Mouse (Mus musculus) central nervous system, embryonic 11.5 days (tissue): ENCODE results near the gene Ier3. TPM values are rescaled to one million over a fixed set of nuclear protein-coding genes. Genes with fewer than 3 reads are reported as not detected.

Experiments
- polyA plus RNA-seq: library from polyadenylated mRNA; depleted of rRNA; stranded (reverse); fragments of >200 nt; gene quantifications from 2 replicates; pipeline ENCODE4 v1.2.3, GENCODE M21; 2012; rRNA removed

Gene Ier3
- 2.3 and 3.8 TPM in 2 replicates for polyA plus RNA-seq

DNA sequence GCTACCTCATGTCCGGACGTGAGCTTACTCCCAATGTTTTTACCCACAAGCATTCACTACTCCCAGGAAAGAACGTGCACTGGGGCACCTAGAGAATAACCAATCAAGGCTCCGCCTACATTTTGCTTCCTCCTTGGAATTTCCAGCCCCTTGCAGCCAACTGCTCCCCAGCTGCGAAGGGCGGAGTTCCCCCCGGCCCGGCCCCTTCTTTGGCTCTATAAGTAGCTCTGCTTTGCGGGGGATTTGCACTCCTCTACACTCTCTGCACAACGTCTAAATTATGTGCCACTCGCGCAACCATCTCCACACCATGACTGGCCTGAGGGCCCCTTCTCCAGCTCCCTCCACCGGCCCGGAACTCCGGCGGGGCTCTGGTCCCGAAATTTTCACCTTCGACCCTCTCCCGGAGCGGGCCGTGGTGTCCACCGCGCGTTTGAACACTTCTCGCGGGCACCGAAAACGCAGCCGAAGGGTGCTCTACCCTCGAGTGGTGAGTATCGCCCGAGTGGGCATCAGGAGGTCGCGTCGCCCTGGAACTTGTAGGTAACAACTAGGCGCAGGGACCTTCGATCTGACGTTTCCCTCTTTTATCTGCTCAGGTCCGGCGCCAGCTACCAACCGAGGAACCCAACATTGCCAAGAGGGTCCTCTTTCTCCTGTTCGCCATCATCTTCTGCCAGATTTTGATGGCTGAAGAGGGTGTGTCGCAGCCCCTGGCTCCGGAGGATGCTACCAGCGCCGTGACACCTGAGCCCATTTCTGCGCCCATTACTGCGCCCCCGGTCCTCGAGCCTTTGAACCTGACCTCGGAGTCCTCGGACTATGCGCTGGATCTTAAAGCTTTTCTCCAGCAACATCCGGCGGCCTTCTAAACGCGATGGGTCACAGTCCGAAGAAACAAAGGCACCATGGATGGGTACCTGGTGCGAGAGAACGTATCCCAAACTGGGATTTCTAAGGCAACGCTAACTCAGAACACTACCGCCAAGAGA is at the start of gene Ier3:
Gene Ier3 (plus strand): TSS at position 246 of the 992 bp plus-strand sequence.

GRCm38 (mm10) chr17:35822964-35823937 is 1.8 kb downstream of the Ier3 start, which contains the start of gene Flot1:
Flot1 (plus strand) TSS chr17:35823230.

GRCm38 (mm10) chr17:35838122-35838544 is 16.6 kb downstream of the Ier3 start, which contains the start of gene Tubb5:
Tubb5 (minus strand) TSS chr17:35838306.

DNA sequence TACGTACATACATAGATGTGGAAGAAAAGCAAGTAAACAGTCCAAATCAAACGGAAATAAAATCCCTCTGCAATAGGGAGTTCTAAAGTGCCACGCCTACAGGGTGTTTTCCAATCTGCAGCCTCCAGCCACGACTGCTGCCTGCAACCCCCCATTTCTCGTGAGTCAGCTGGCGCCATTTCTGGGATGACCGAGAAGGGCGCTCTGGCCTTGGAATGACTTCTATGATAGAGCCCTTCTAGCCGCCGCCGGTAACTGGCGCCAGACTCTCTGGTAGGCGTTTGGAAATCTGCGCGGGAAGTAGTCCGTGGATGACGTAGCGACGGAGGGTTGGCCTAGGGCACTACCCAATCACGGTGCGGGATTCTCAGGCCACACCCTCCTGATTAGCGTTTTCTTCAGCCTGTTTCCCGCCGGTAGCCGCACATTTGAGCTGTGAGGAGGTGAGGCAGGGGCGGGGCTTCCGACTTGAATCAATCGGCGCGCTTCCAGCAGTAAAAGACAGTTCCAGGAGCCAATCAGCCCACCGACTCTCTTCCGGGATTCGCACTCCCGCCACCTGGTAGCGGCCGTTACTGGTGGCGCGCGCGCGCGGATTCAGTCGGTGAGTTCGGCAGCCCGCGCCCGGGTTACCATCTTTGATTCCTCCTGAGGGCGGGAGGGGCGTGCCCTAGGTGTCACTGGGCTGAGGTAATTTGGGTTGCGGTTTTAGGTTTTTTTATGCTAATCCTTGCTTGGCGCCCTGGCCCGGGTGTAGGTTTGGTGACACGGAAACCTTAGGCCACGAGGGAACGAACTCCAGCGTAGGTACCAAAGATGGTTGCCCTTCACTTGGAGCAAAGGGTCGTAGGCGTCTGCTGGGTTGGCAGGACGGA is 19.8 kb downstream of the Ier3 start, which contains the start of gene Mdc1:
Gene Mdc1 (plus strand): TSS at position 440 of the 875 bp plus-strand sequence.

GRCm38 (mm10) chr17:35861198-35861857 is 39.8 kb downstream of the Ier3 start, which contains the start of gene Nrm:
Nrm (plus strand) TSS chr17:35861318.

DNA sequence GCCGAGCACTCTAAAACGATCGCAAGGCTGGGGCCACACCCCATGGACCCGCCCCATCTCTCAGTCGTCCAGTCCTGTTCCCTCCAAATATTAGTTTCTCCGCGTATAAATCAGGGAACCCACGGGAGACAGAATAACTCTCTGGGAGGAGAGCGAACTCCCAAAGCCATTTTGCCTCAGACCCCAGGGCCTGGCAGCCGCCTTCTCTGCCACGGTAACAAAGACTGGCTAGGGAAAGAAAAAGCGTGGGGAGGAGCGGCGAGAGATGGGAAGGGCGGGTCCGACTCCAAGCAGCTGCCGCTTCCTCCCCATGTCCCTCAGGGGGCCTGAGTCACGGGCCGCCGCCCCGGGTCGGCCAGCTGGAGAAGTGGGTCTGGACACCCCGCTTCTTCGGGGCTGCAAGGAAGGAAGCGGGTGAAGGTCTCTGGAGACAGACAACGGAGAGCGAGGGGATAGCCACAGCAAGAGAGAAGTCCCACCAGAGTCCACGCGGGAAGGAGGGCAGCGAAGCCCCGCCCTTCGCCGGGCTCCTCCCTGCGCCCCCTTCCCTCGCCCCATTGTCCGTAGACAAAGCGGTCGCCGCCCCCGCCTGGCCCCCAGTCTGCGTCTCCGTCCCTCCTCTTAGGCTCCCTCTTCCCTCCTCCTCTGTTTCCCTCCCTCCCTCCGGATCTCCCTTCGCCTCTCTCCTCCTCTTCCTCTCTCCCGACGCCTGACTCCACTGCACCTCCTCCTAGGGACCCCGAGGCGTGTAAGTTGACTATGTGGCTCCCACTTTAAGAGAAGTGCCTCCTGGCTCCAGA is 44.2 kb downstream of the Ier3 start, which contains the start of gene Ppp1r18:
Gene Ppp1r18 (plus strand): TSS at position 113 of the 800 bp plus-strand sequence.

Other genes starting within 250 kb of the Ier3 start
- gene Sfta2, start 220.1 kb upstream of the Ier3 start, polyA plus RNA-seq: not detected in 2 replicates
- gene Gm9573, start 195.0 kb upstream of the Ier3 start, polyA plus RNA-seq: not detected in 2 replicates
- gene Mucl3, start 178.0 kb upstream of the Ier3 start, polyA plus RNA-seq: 0.08 and 0.16 TPM in 2 replicates
- 31.5 and 40.9 TPM in 2 replicates for gene Vars2, start 154.1 kb upstream of the Ier3 start, polyA plus RNA-seq
- gene Gtf2h4, start 147.9 kb upstream of the Ier3 start, polyA plus RNA-seq: 40.9 and 46.6 TPM in 2 replicates
- 85.4 and 116 TPM in 2 replicates for gene Ddr1, start 117.1 kb upstream of the Ier3 start, polyA plus RNA-seq
- 53.2 and 54.8 TPM in 2 replicates for gene Flot1, start 1.5 kb downstream of the Ier3 start, polyA plus RNA-seq
- 1,643 and 2,189 TPM in 2 replicates for gene Tubb5, start 16.6 kb downstream of the Ier3 start, polyA plus RNA-seq
- gene Mdc1, start 19.8 kb downstream of the Ier3 start, polyA plus RNA-seq: 37.8 and 41.2 TPM in 2 replicates
- 61.1 and 62.0 TPM in 2 replicates for gene Nrm, start 39.6 kb downstream of the Ier3 start, polyA plus RNA-seq
- gene Ppp1r18, start 43.9 kb downstream of the Ier3 start, polyA plus RNA-seq: 47.5 and 56.9 TPM in 2 replicates
- 72.6 and 76.7 TPM in 2 replicates for gene Dhx16, start 58.1 kb downstream of the Ier3 start, polyA plus RNA-seq
- 40.5 and 45.6 TPM in 2 replicates for gene 2310061I04Rik, start 75.7 kb downstream of the Ier3 start, polyA plus RNA-seq
- 136 and 230 TPM in 2 replicates for gene Atat1, start 88.4 kb downstream of the Ier3 start, polyA plus RNA-seq
- gene Mrps18b, start 94.7 kb downstream of the Ier3 start, polyA plus RNA-seq: 46.6 and 55.3 TPM in 2 replicates
- gene Ppp1r10, start 94.8 kb downstream of the Ier3 start, polyA plus RNA-seq: 46.3 and 48.5 TPM in 2 replicates
- 95.0 and 180 TPM in 2 replicates for gene Abcf1, start 148.1 kb downstream of the Ier3 start, polyA plus RNA-seq
- 35.1 and 60.9 TPM in 2 replicates for gene Gnl1, start 158.2 kb downstream of the Ier3 start, polyA plus RNA-seq
- gene Prr3, start 158.6 kb downstream of the Ier3 start, polyA plus RNA-seq: 43.4 and 44.2 TPM in 2 replicates
- 0.96 and 0.99 TPM in 2 replicates for gene H2-T24, start 198.9 kb downstream of the Ier3 start, polyA plus RNA-seq
- gene H2-T23, start 211.2 kb downstream of the Ier3 start, polyA plus RNA-seq: 4.6 and 5.0 TPM in 2 replicates
- 10.6 and 12.9 TPM in 2 replicates for gene H2-T22, start 221.1 kb downstream of the Ier3 start, polyA plus RNA-seq
- gene Gm6034, start 221.3 kb downstream of the Ier3 start, polyA plus RNA-seq: not detected in 2 replicates
- gene Gm11127, start 236.7 kb downstream of the Ier3 start, polyA plus RNA-seq: not detected in 2 replicates